Mouse (Mus musculus) bone marrow macrophage, adult 2 months (primary cell): ENCODE results near the gene Scube1. TPM values are rescaled to one million over a fixed set of nuclear protein-coding genes. Genes with fewer than 3 reads are reported as not detected.
A peak's percentile ranks its signal among the peaks of the same experiment; 100 is the strongest.

Experiments
- H3K27ac ChIP-seq: 2 replicates; pipeline ENCODE4 v1.5.1; 2012; ENCODE audit warnings: low read depth, low read length; ENCODE audit not compliant: insufficient read depth
- H3K4me1 ChIP-seq: 2 replicates; pipeline ENCODE4 v1.6.1; 2012; ENCODE audit warnings: low read length; ENCODE audit not compliant: control insufficient read depth, insufficient read depth
- H3K4me3 ChIP-seq: 2 replicates; pipeline ENCODE4 v1.5.1; 2012; ENCODE audit warnings: mild to moderate bottlenecking, low read length, moderate library complexity; ENCODE audit not compliant: insufficient read depth
- CTCF ChIP-seq: IDR thresholded peaks from 2 replicates; pipeline ENCODE4 v1.5.1; 2012; ENCODE audit warnings: low read depth, mild to moderate bottlenecking, low read length, moderate library complexity
- POLR2A ChIP-seq: IDR thresholded peaks from 2 replicates; pipeline ENCODE4 v1.6.1; 2012; ENCODE audit warnings: mild to moderate bottlenecking, low read depth, low read length, borderline replicate concordance
- polyA plus RNA-seq: library from polyadenylated mRNA; stranded (reverse); fragments of >200 nt; gene quantifications from 2 replicates; pipeline ENCODE4 v1.2.4, GENCODE M21; 2012; ENCODE audit not compliant: missing spikeins, insufficient read depth, insufficient read length

The Scube1 gene
- polyA plus RNA-seq, 1 experiment, result not detected

DNA sequence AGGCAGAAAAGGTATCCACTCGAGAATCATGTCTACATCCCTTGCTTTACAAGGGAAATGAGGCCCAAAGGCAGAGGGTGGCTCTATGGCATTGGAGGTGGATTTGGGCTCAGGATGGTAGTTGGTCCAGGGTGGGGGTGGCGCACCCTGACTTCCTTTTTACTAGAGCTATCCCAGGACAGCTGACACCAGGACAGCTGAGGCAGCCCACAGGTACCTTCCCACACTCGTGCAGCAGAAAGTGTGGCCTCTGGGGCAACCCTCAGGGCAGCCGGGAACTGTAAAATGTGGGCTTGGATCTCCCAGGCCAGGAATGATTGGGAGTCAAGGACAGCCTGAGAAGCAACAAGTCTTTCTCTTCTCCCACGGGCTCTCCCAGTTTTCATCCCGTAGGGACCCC, 133.1 kb downstream of the Scube1 start:
- H3K4me1 ChIP-seq, result peaks cover 8% of the 10 kb centered on the region
- H3K4me3 ChIP-seq, result no peak overlapping the region
- no peak for TF ChIP-seq CTCF
- no peak for TF ChIP-seq POLR2A
- H3K27ac ChIP-seq, result no peak overlapping the region

- Histone ChIP-seq H3K27ac (no peak overlapping the region), H3K4me1 (peaks cover 8% of the 10 kb centered on the region), H3K4me3 (no peak overlapping the region)
- TF ChIP-seq POLR2A (no peak), CTCF (no peak)
Measured at GRCm38 (mm10) chr15:83590841-83591240, 134.0 kb downstream of the Scube1 start.

GRCm38 (mm10) chr15:83584741-83585220, 140.0 kb downstream of the Scube1 start:
- TF ChIP-seq POLR2A, result no peak
- no peak for TF ChIP-seq CTCF
- Histone ChIP-seq H3K27ac (no peak overlapping the region), H3K4me1 (no peaks in the 10 kb centered on the region), H3K4me3 (no peak overlapping the region)

DNA sequence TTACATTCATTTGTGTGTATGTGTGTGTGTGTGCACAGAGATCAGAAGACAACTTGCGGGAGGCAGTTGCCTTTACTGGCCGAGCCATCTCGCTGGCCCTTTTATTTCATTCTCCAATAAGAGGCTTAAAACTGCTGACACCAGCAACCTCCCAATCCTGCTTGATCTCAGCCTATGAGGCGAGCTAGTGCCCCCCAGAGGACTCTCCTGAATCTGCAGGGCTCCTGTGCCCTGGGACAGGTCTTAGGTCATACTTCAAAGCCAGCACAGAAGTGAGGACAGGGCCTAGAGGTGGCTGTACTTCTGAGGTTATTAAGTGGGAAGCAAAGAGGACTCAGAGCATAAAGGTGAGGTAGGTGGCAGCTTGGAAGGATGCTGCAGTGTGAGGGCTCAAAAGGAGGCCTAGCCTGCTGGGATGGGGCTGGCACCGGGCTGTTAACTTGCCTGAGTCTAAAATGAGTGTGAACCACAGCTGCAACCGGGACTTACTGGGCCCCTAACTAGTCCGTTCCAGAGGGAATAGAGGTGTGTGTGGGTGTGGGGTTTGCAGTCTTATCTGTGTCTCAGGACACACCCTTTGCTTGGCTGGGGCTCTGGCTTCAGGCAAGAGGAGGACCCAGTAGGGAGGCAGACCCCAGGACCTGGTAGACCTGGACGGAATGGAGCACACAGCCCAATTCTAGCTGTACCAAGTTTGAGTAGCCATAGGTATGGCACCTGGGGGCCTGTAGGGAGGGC, 141.2 kb downstream of the Scube1 start:
- Histone ChIP-seq H3K27ac (no peak overlapping the region), H3K4me1 (no peaks in the 10 kb centered on the region), H3K4me3 (no peak overlapping the region)
- TF ChIP-seq POLR2A, result no peak
- TF ChIP-seq CTCF, result peak; percentile 66

- Histone ChIP-seq H3K4me1 (no peaks in the 10 kb centered on the region), H3K4me3 (no peak overlapping the region), H3K27ac (no peak overlapping the region)
- TF ChIP-seq CTCF (no peak), POLR2A (no peak)
Measured at GRCm38 (mm10) chr15:83582931-83583330, 141.9 kb downstream of the Scube1 start.

GRCm38 (mm10) chr15:83576651-83577050, 148.2 kb downstream of the Scube1 start:
- H3K27ac ChIP-seq, result no peak overlapping the region
- no peak overlapping the region for H3K4me3 ChIP-seq
- no peak for TF ChIP-seq POLR2A
- no peak for TF ChIP-seq CTCF
- no peaks in the 10 kb centered on the region for H3K4me1 ChIP-seq

GRCm38 (mm10) chr15:83575543-83575942, 149.3 kb downstream of the Scube1 start:
- Histone ChIP-seq H3K4me1 (no peaks in the 10 kb centered on the region), H3K4me3 (no peak overlapping the region), H3K27ac (no peak overlapping the region)
- no peak for TF ChIP-seq POLR2A

DNA sequence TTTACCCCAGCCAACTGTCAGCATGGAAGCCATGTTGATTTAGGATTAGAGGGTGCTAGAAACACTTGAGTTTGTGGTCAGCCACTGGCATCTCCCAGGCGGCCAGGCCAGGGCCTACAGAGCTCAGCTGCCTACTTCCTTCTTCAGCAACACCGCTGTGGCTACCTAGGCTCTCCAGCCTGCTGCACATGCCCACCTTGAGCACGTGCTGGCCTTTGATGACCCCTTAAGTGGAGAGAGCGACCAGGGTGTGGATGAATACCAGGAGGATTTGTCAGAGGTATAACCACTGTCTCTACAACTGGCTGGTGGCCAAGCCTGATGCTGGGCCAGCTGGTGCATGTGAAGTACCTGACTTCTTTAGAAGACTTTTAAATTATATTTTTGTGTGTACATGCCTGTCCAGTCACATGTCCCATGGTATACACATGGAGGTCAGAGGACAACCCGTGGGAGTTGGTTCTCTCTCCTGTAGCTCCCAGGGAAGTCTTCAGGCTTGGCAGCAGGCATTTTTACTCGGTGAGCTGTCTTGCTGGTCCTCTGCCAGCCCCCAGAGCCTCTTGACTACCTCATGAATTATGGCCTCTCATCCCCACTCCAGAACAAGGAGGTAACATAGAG, 150.0 kb downstream of the Scube1 start:
- Histone ChIP-seq H3K4me1 (no peaks in the 10 kb centered on the region), H3K27ac (no peak overlapping the region), H3K4me3 (no peak overlapping the region)
- no peak for TF ChIP-seq CTCF

GRCm38 (mm10) chr15:83573606-83574005, 151.2 kb downstream of the Scube1 start:
- TF ChIP-seq POLR2A (no peak), CTCF (no peak)

GRCm38 (mm10) chr15:83572132-83572531, 152.7 kb downstream of the Scube1 start:
- TF ChIP-seq POLR2A (no peak), CTCF (no peak)
- Histone ChIP-seq H3K4me1 (peaks cover 4% of the 10 kb centered on the region), H3K4me3 (no peak overlapping the region), H3K27ac (no peak overlapping the region)

More at GRCm38 (mm10) chr15:83573606-83574005, 151.2 kb downstream of the Scube1 start:
- H3K27ac ChIP-seq, result no peak overlapping the region
- 0 out of 2 replicates have a peak, but pooled peaks cover 2% of the 10 kb centered on the region for H3K4me1 ChIP-seq
- no peak overlapping the region for H3K4me3 ChIP-seq
